22 mouse cellular contexts compared by ENCODE assay signal in the genomic region with DNA sequence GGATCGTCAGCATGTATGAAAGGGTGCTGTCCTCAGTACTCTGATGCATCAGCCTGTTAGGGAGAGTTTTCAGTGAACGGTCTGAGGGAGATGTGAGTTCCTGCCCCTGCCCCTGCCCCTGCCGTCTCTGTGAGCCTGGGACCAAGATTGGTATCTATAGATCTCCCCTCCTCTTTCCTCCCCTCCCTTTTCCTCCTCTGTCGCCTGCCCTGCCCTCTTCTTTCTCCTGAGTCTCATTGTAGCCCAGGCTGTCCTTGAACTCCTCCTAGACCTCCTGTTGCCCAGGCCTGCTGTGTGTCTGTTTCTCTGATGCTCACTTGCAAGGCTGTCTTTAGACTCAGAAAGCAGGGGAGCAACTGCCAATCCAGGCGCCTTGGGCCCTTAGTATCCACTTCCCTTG. TPM values are rescaled to one million over a fixed set of nuclear protein-coding genes. Genes with fewer than 3 reads are reported as not detected.
DNase-seq lines count a peak whose midpoint lies in the region; ATAC-seq lines count a peak whose summit lies in the region.
"Had no signal": no experiment of that assay in that cellular context is flagged by ENCODE, and none has a peak within 500 bp of the region (broad histone marks: within the 10 kb centered on the region; RNA-seq: fewer than 3 reads in every experiment).

No protein-coding gene starts in this region.

- 36% methylated on average over 5 of the region's 5 CpGs for WGBS in midbrain, embryonic 10.5 days
- 24% methylated on average over 5 of the region's 5 CpGs for WGBS in midbrain, embryonic 16.5 days
- WGBS in midbrain, embryonic 15.5 days, result 31% methylated on average over 5 of the region's 5 CpGs

- H3K27ac ChIP-seq in midbrain, embryonic 10.5 days (replicated peaks), result 0 out of 2 replicates have a peak overlapping the region, but pooled peaks have one; percentile 2
- no peak overlapping the region; the same call in 1 of the 2 replicates for H3K27ac ChIP-seq in midbrain, embryonic 16.5 days (ENCODE audit: low read length)
- peak overlapping the region; percentile 29; the same call in 1 of the 2 replicates for H3K27ac ChIP-seq in brown adipose tissue, adult 24 weeks (replicated peaks; ENCODE audit: low read depth, low read length)
- peak overlapping the region; percentile 35; the same call in 1 of the 2 replicates for H3K27ac ChIP-seq in midbrain, embryonic 15.5 days
- H3K27ac ChIP-seq: embryonic facial prominence, embryonic 10.5 days; heart, embryonic 15.5 days; layer of hippocampus, adult 2 months; limb, embryonic 15.5 days had no signal

- H3K36me3 ChIP-seq in midbrain, embryonic 10.5 days, result peaks cover 2% of the 10 kb centered on the region; the same call in 1 of the 2 replicates
- H3K36me3 ChIP-seq in midbrain, embryonic 16.5 days (ENCODE audit: control insufficient read depth, insufficient read depth, low read length), result no peaks in the 10 kb centered on the region
- H3K36me3 ChIP-seq in midbrain, embryonic 15.5 days (replicated peaks), result no peaks in the 10 kb centered on the region
- H3K36me3 ChIP-seq: embryonic facial prominence, embryonic 10.5 days; heart, embryonic 15.5 days; limb, embryonic 15.5 days had no signal

- H3K4me2 ChIP-seq in midbrain, embryonic 16.5 days (ENCODE audit: low read length), result no peak overlapping the region
- H3K4me2 ChIP-seq in midbrain, embryonic 15.5 days, result no peak overlapping the region
- H3K4me2 ChIP-seq: heart, embryonic 15.5 days; limb, embryonic 15.5 days had no signal

- H3K9me3 ChIP-seq in midbrain, embryonic 10.5 days (replicated peaks), result no peaks in the 10 kb centered on the region; the same call in 1 of the 2 replicates
- H3K9me3 ChIP-seq in midbrain, embryonic 16.5 days (replicated peaks; ENCODE audit: control insufficient read depth, low read length, poor library complexity, severe bottlenecking), result no peaks in the 10 kb centered on the region
- no peaks in the 10 kb centered on the region for H3K9me3 ChIP-seq in midbrain, embryonic 15.5 days
- H3K9me3 ChIP-seq: embryonic facial prominence, embryonic 10.5 days; heart, embryonic 15.5 days; limb, embryonic 15.5 days had no signal

- H3K4me1 ChIP-seq in midbrain, embryonic 10.5 days, result peaks cover 96% of the 10 kb centered on the region
- peaks cover 26% of the 10 kb centered on the region for H3K4me1 ChIP-seq in midbrain, embryonic 16.5 days (ENCODE audit: control insufficient read depth, insufficient read depth, low read length)
- H3K4me1 ChIP-seq in brown adipose tissue, adult 24 weeks (ENCODE audit: control insufficient read depth, insufficient read depth, insufficient read length, low read length), result peaks cover 38% of the 10 kb centered on the region
- H3K4me1 ChIP-seq in midbrain, embryonic 15.5 days, result peaks cover 46% of the 10 kb centered on the region

- ATAC-seq in midbrain, embryonic 16.5 days, result no peak
- ATAC-seq in midbrain, embryonic 15.5 days (replicated peaks), result no peak
- ATAC-seq: hindbrain, embryonic 16.5 days; intestine, postnatal 0 days; liver, postnatal 0 days had no signal

- no peak overlapping the region for H3K9ac ChIP-seq in midbrain, embryonic 16.5 days (ENCODE audit: low read depth, low read length)
- no peak overlapping the region for H3K9ac ChIP-seq in midbrain, embryonic 15.5 days
- H3K9ac ChIP-seq: heart, embryonic 15.5 days; limb, embryonic 15.5 days; liver, postnatal 0 days had no signal

- H3K27me3 ChIP-seq in midbrain, embryonic 10.5 days (ENCODE audit: low read depth, poor library complexity, severe bottlenecking), result peaks cover 8% of the 10 kb centered on the region; the same call in 1 of the 2 replicates
- H3K27me3 ChIP-seq in midbrain, embryonic 16.5 days (ENCODE audit: control insufficient read depth, insufficient read depth, low read depth, low read length), result no peaks in the 10 kb centered on the region
- no peaks in the 10 kb centered on the region for H3K27me3 ChIP-seq in midbrain, embryonic 15.5 days (replicated peaks)
- H3K27me3 ChIP-seq: heart, embryonic 15.5 days; limb, embryonic 15.5 days had no signal

- H3K4me3 ChIP-seq in midbrain, embryonic 10.5 days, result no peak overlapping the region
- no peak overlapping the region for H3K4me3 ChIP-seq in midbrain, embryonic 16.5 days (ENCODE audit: low read depth, low read length)
- H3K4me3 ChIP-seq in brown adipose tissue, adult 24 weeks (ENCODE audit: insufficient read depth, low read depth, low read length), result no peak overlapping the region
- H3K4me3 ChIP-seq in midbrain, embryonic 15.5 days, result no peak overlapping the region
- H3K4me3 ChIP-seq: embryonic facial prominence, embryonic 10.5 days; heart, embryonic 15.5 days; layer of hippocampus, adult 2 months; limb, embryonic 15.5 days had no signal

- no peak for DNase-seq in midbrain, embryonic 10.5 days (ENCODE audit: low spot score)
- peak; percentile 48 for DNase-seq in ES-CJ7 (ENCODE audit: low read depth, low spot score)
- DNase-seq in urinary bladder, adult 2 months (ENCODE audit: low spot score), result no peak
- DNase-seq in cerebellum, postnatal 14 days, result no peak
- DNase-seq: adrenal gland, postnatal 36 days; cerebellum, adult 18-20 months; gastrocnemius, postnatal 14 days; heart, postnatal 4 days; kidney, postnatal 10 days; layer of hippocampus, postnatal 36 days; liver, postnatal 0 days; spleen, adult 18-20 months; thymus, postnatal 36 days had no signal

RNA-seq across cellular contexts. Expression of a gene that starts 39.6 kb away (rescaled TPM):
- 28.1 and 30.7 TPM in 2 replicates for polyA plus RNA-seq in midbrain, embryonic 10.5 days (2016; fragmentation: Nextera tagmentation; extraction: Ambion mirVana)
- 14.7 and 14.8 TPM in 2 replicates for polyA plus RNA-seq in midbrain, embryonic 16.5 days (2015; fragmentation: Nextera tagmentation; extraction: Ambion mirVana)
- 2.5 and 3.3 TPM in 2 replicates for polyA plus RNA-seq in brown adipose tissue, adult 24 weeks (2012; ENCODE audit: insufficient read depth, insufficient read length, missing spikeins)
- polyA plus RNA-seq in midbrain, embryonic 15.5 days (2015; fragmentation: Nextera tagmentation; extraction: Ambion mirVana), result 16.4 and 16.5 TPM in 2 replicates
- polyA plus RNA-seq in urinary bladder, adult 2 months (2012; rRNA removed), result 14.1 and 17.9 TPM in 2 replicates
